Mouse (Mus musculus) E14TG2a.4 (cell line): ENCODE measurements at regions not wholly inside any gene's neighbourhood (a gene's known extent, or its start where the extent isn't known, plus 50 kb on each side); places are given as distances from the start of the nearest gene placed in this dataset.
A peak's percentile ranks its signal among the peaks of the same experiment; 100 is the strongest.

ENCODE experiments used
- H3K27me3 ChIP-seq: 2 replicates; pipeline ENCODE4 v1.6.1; 2014; ENCODE audit warnings: low read length, control low read depth; ENCODE audit not compliant: insufficient read depth
- H3K36me3 ChIP-seq: 2 replicates; pipeline ENCODE4 v1.6.1; 2014; ENCODE audit warnings: low read length, control low read depth; ENCODE audit not compliant: insufficient read depth
- H3K4me1 ChIP-seq: replicated peaks from 2 replicates; pipeline ENCODE4 v1.6.1; 2014; ENCODE audit warnings: low read depth, low read length, control low read depth
- H3K4me3 ChIP-seq: replicated peaks from 2 replicates; pipeline ENCODE4 v1.5.1; 2014; ENCODE audit warnings: mild to moderate bottlenecking, low read length
- H3K9me3 ChIP-seq: 2 replicates; pipeline ENCODE4 v1.6.1; 2014; ENCODE audit warnings: low read length, control low read depth
- CTCF ChIP-seq: conservative IDR thresholded peaks from 2 replicates; pipeline ENCODE4 v1.5.1; 2014; ENCODE audit warnings: low read length
- NANOG ChIP-seq: IDR thresholded peaks from 2 replicates; pipeline ENCODE4 v1.6.1; 2014; ENCODE audit warnings: borderline replicate concordance, low read length, mixed read lengths
- POU5F1 ChIP-seq: IDR thresholded peaks from 2 replicates; pipeline ENCODE4 v1.6.1; 2014; ENCODE audit warnings: low read length, borderline replicate concordance

- no peak overlapping the region for H3K4me3 ChIP-seq
Observed at GRCm38 (mm10) chr1:63954172-63954571, 167.9 kb downstream of the Klf7 start.

GRCm38 (mm10) chr1:63953229-63953883, 168.7 kb downstream of the Klf7 start:
- no peak overlapping the region for H3K4me3 ChIP-seq
- no peaks in the 10 kb centered on the region for H3K9me3 ChIP-seq
- H3K27me3 ChIP-seq = no peaks in the 10 kb centered on the region
- no peaks in the 10 kb centered on the region for H3K36me3 ChIP-seq
- peaks cover 5% of the 10 kb centered on the region; the same call in 1 of the 2 replicates for H3K4me1 ChIP-seq
- no peak for TF ChIP-seq NANOG
- TF ChIP-seq CTCF = no peak
- no peak for TF ChIP-seq POU5F1

More at GRCm38 (mm10) chr1:63954172-63954571, 167.9 kb downstream of the Klf7 start:
- no peak for TF ChIP-seq CTCF
- no peak for TF ChIP-seq NANOG
- no peak for TF ChIP-seq POU5F1
- H3K36me3 ChIP-seq = no peaks in the 10 kb centered on the region
- H3K27me3 ChIP-seq = no peaks in the 10 kb centered on the region
- H3K4me1 ChIP-seq = peaks cover 5% of the 10 kb centered on the region; the same call in 1 of the 2 replicates
- H3K9me3 ChIP-seq = no peaks in the 10 kb centered on the region

- Histone ChIP-seq H3K36me3 (no peaks in the 10 kb centered on the region), H3K27me3 (no peaks in the 10 kb centered on the region), H3K4me3 (no peak overlapping the region), H3K4me1 (peaks cover 5% of the 10 kb centered on the region; the same call in 1 of the 2 replicates), H3K9me3 (no peaks in the 10 kb centered on the region)
- TF ChIP-seq NANOG (no peak), POU5F1 (no peak), CTCF (no peak)
Observed at GRCm38 (mm10) chr1:63951663-63952062, 170.4 kb downstream of the Klf7 start.

GRCm38 (mm10) chr1:63947278-63947677, 174.8 kb downstream of the Klf7 start:
- no peaks in the 10 kb centered on the region for H3K36me3 ChIP-seq
- no peak overlapping the region for H3K4me3 ChIP-seq
- H3K9me3 ChIP-seq = no peaks in the 10 kb centered on the region
- H3K4me1 ChIP-seq = peaks cover 14% of the 10 kb centered on the region
- no peak for TF ChIP-seq POU5F1
- no peak for TF ChIP-seq NANOG
- no peak for TF ChIP-seq CTCF
- H3K27me3 ChIP-seq = no peaks in the 10 kb centered on the region

GRCm38 (mm10) chr1:63946834-63947233, 175.2 kb downstream of the Klf7 start:
- Histone ChIP-seq H3K4me1 (peaks cover 14% of the 10 kb centered on the region), H3K27me3 (no peaks in the 10 kb centered on the region), H3K4me3 (no peak overlapping the region), H3K36me3 (no peaks in the 10 kb centered on the region), H3K9me3 (no peaks in the 10 kb centered on the region)
- no peak for TF ChIP-seq NANOG
- no peak for TF ChIP-seq CTCF
- TF ChIP-seq POU5F1 = no peak

- TF ChIP-seq CTCF (no peak), NANOG (no peak), POU5F1 (no peak)
- no peaks in the 10 kb centered on the region for H3K9me3 ChIP-seq
- no peaks in the 10 kb centered on the region for H3K27me3 ChIP-seq
- H3K4me1 ChIP-seq = peaks cover 14% of the 10 kb centered on the region
- H3K4me3 ChIP-seq = no peak overlapping the region
- H3K36me3 ChIP-seq = no peaks in the 10 kb centered on the region
Observed at GRCm38 (mm10) chr1:63944786-63945185, 175.7 kb upstream of the 4933402D24Rik start.

GRCm38 (mm10) chr1:63938416-63938815, 169.3 kb upstream of the 4933402D24Rik start:
- Histone ChIP-seq H3K27me3 (no peaks in the 10 kb centered on the region), H3K4me3 (no peak overlapping the region), H3K4me1 (peaks cover 6% of the 10 kb centered on the region; the same call in 1 of the 2 replicates), H3K9me3 (no peaks in the 10 kb centered on the region), H3K36me3 (no peaks in the 10 kb centered on the region)
- no peak for TF ChIP-seq NANOG
- no peak for TF ChIP-seq CTCF
- TF ChIP-seq POU5F1 = no peak

GRCm38 (mm10) chr1:63937480-63937879, 168.4 kb upstream of the 4933402D24Rik start:
- TF ChIP-seq NANOG (peak; percentile 37; the same call in 1 of the 2 replicates), CTCF (no peak)
- no peaks in the 10 kb centered on the region for H3K9me3 ChIP-seq
- peaks cover 6% of the 10 kb centered on the region; the same call in 1 of the 2 replicates for H3K4me1 ChIP-seq
- H3K27me3 ChIP-seq = no peaks in the 10 kb centered on the region
- no peaks in the 10 kb centered on the region for H3K36me3 ChIP-seq
- H3K4me3 ChIP-seq = no peak overlapping the region

GRCm38 (mm10) chr1:63934570-63935280, 165.7 kb upstream of the 4933402D24Rik start:
- H3K27me3 ChIP-seq = no peaks in the 10 kb centered on the region
- no peak overlapping the region for H3K4me3 ChIP-seq
- H3K36me3 ChIP-seq = no peaks in the 10 kb centered on the region
- peaks cover 6% of the 10 kb centered on the region; the same call in 1 of the 2 replicates for H3K4me1 ChIP-seq
- H3K9me3 ChIP-seq = no peaks in the 10 kb centered on the region
- TF ChIP-seq POU5F1 (no peak), NANOG (no peak), CTCF (no peak)
